Mouse (Mus musculus): ENCODE measurements around the gene Adamts12.

The Adamts12 gene

GRCm38 (mm10) chr15:11064558-11065411 lies at the start of gene Adamts12:
Adamts12 (plus strand) TSS chr15:11064790.
- DNase-seq, result peak; percentile 86

- no peak for DNase-seq
Observed at GRCm38 (mm10) chr15:11014931-11015330, 49.7 kb upstream of the Adamts12 start.

DNA sequence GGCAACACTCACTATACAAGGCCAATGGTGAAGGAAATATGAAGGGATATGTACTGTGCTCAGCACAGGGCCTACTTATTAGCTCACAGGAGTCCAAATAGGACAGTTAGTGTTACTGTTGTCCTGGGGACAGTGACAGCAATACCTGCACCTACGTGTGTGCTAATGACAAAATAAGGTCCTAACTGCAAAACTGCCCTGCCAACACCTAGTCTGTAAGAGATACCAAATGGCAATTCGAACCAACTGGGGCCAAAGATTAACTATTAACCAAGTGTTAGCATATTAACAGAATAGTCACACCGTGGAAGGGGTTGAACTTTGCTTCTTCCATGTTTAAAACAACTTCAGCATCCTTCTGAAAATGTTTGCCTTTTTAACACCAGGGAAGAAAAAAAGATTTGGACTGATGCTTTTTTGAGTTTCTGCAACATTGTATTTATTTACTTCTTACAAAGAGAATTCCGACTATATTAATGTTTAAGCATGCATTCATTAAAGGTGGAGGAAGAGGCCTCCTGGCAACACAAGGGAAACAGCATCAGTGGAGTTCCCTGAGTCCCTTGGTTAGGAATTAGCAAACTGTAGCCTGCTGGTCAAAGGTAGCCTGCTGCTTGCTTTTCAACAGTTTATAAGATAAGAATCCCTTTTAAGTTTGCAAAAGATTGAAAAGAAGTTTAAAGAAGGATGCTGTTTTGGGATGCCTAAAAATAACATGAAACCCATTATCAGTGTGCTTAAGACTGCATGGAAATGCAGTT lies 37.6 kb upstream of the Adamts12 start:
- DNase-seq, result no peak

GRCm38 (mm10) chr15:11030188-11030587 lies 34.4 kb upstream of the Adamts12 start:
- no peak for DNase-seq

- DNase-seq, result peak; percentile 15
Observed at GRCm38 (mm10) chr15:11035947-11036474, 28.6 kb upstream of the Adamts12 start.

DNA sequence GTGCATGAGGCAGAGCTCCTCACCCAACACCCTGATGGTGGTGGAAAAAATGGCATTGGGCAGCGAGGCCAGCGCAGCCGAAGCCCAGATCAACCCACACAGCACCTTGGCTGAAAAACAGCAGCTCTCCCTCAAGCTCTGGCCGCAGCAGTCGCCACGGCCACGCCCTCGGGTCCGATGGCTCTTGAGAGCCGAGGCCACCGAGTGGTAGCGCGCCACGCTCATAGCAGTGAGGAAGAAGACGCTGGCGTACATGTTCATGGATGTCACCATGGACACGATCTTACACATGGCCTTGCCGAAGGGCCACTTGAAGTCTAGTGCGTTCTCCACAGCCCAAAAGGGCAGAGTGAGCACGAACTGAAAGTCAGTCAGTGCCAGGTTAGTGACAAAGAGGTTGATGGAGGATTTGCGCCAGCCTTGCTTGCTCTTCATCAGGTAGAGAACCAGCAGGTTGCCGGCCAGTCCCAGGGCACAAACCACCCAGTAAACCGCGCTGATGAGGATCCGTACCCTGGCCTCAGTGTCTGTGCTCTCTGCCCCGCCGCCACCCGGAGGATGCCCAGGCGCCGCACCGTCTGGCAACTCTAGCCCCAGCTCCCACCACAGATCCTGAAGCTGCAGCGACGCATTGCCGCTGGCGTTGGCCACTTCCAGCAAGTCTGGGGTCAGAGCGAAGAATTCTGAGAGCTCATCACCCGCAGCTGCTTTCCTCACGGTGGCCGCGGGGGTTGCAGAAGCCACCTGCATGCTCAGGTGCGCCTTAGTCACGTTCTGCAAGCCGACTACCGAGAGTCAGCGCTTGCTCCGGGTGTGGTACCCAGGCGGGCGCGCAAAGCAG lies 27.8 kb upstream of the Adamts12 start:
- peak; percentile 30 for DNase-seq

DNA sequence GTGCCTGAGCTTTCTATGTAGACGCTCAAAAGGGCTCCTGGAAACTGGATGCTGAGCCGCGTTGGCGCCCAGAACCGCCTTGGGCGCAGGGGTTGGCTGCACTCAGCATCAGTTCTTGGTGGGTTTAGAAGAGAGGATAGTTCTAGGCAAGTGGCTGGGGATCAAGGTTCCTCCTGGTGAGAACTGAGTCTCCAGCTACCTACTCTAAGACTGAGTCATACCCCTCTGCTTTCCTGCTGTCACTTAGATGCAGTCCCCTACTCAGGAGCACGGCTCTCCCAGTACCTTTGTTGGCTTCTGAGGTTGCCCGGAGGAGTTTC lies 27.3 kb upstream of the Adamts12 start:
- DNase-seq, result no peak

DNA sequence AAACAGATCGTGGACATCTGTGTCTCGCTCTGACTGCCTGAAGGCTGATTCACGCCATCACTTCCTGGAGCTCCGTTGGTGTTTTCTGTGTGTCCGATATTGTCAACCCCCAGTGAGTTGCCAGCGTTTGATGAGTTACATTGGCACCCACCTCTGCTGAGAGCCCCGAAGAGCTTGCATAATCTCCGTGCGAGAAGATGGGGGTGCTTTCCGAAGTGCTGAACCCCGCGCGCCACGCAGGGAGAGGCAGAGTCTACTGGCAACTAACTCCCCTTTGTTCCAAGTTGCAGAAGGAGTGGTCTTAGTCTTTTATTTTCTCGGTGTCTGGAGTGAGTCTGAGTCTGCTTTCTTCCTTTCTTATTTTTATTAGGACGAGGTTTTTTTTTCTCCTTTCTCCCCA lies 26.9 kb upstream of the Adamts12 start, which contains the start of gene Rxfp3:
Gene Rxfp3, minus strand, starts transcription at position 281 of the 400 bp plus-strand sequence.
- DNase-seq, result peak; percentile 31

- DNase-seq, result peak; percentile 71
Observed at GRCm38 (mm10) chr15:11038476-11038875, 26.1 kb upstream of the Adamts12 start.

- DNase-seq, result no peak
Observed at GRCm38 (mm10) chr15:11040067-11040466, 24.5 kb upstream of the Adamts12 start.

GRCm38 (mm10) chr15:11041229-11041628 lies 23.4 kb upstream of the Adamts12 start:
- no peak for DNase-seq

GRCm38 (mm10) chr15:11042828-11043227 lies 21.8 kb upstream of the Adamts12 start:
- DNase-seq, result no peak

GRCm38 (mm10) chr15:11053678-11054439 lies 10.7 kb upstream of the Adamts12 start:
- DNase-seq, result no peak

- no peak for DNase-seq
Observed at GRCm38 (mm10) chr15:11054440-11055080, 10.0 kb upstream of the Adamts12 start.

- peak; percentile 32 for DNase-seq
Observed at GRCm38 (mm10) chr15:11062903-11063302, 1.7 kb upstream of the Adamts12 start.

- peak; percentile 17 for DNase-seq
Observed at GRCm38 (mm10) chr15:11064160-11064557, 431 bp upstream of the Adamts12 start.

DNA sequence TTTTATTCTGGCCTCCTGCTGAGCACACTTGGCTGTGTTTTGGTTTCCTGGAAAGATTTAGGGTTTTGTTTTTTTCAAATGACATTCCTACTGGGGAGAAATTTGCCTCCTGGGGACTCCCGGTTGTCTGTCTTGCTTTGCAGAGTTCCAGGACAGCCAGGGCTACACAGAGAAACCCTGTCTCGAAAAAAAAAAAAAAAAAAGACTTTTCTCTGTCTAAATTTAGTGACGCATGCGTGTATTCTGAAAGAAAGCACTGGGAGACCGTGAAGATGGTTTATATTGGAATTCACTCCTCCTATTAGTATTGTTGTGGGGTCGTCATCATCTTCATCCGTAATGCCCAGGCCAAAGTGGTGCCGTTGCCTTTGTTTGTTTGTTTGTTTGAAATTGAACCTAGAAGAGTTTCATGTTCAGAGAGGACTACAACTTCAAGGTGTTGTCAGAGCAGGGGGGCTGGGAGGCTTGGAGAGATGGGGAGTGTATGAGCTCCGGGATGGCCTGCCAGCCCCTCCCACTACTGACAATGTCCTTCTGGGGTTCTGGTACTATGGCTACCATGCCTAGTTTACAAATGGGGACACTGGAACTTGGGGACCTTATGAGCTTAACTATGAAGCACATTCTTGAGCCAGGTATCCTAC lies 1.1 kb downstream of the Adamts12 start:
- DNase-seq, result peak; percentile 31

GRCm38 (mm10) chr15:11066299-11066698 lies 1.7 kb downstream of the Adamts12 start:
- no peak for DNase-seq

- no peak for DNase-seq
Observed at GRCm38 (mm10) chr15:11067891-11068290, 3.3 kb downstream of the Adamts12 start.

DNA sequence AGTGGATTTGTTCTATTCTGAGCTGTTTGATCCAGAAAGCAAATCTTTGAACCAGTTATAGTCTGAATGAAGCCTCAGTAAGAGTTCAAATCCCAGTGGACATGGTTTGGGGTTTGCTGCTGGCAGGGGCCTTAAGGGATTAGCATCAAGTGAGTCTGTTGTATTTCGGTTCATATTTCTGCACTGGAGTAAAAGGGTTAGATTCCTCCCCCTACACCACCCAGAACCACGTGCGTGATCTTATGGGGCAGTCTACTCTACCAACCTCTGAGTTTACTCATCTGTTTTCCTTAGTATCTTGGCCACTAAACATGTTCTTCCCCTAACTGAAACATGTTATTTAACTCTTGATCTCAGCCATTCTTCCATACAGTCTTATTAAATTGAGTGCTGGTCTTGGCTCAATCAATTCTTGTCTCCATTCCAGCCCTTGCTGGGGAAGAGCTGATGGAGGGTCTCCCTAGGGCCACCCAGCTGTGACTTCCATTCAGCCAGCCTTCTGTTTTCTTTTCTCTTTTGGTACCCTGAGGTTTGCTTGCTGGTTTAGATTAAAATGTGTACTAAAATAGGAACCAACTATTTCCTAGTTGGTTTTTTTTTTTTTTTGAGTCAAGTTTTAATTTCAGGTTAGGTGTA lies 11.3 kb downstream of the Adamts12 start:
- no peak for DNase-seq

Measured in kidney, postnatal 10 days (tissue).